Mouse (Mus musculus) regulatory T cell (primary cell): ENCODE measurements around the gene Ubfd1.

Experiments used
- in situ Hi-C: fragments of 300-600 bp; cut with MboI, MseI; formaldehyde crosslinking; loops from one replicate; pipeline ENCODE4 v1.15.1; 2025; ENCODE audit warnings: high pct_unique_total_duplicates

The Ubfd1 gene

DNA sequence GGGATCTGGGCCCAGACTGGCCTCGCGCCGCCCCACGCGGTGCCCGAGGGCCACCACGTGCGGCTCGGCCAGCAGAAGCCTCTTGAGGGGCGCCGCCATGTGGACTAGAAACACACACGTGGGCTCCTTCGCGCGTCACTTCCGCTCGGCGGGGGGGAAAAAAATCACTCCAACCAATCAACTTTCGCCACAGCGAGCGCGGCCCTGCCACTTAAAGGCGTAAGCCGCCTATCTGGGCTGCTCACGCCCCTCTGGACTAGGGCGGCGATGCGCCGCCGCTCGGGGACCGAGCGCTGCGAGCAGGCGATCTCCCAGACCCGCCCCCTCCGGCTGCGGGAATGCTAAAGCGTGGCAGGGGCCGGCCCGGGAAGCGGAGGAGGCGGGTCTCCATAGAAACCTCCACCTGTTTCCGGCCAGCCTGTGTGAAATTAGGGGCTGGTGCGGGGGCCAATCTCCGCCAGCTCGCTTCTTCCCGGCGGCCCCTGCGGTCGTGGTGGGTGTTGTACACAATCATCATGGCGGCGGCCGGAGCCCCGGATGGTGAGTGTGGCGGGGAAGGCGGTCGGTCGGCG, at the start of gene Ubfd1, which contains the start of gene Ears2:
Gene Ubfd1 (plus strand): TSS at position 231 of the 572 bp plus-strand sequence.
Gene Ears2 (minus strand): TSS at position 319 of the 572 bp plus-strand sequence.
- in situ Hi-C loops: no loop called here

GRCm38 (mm10) chr7:122018247-122018646, 48.7 kb upstream of the Ubfd1 start:
- in situ Hi-C loops: no loop called here

- in situ Hi-C loops: no loop called here
Observed at GRCm38 (mm10) chr7:122018978-122019377, 48.0 kb upstream of the Ubfd1 start.

DNA sequence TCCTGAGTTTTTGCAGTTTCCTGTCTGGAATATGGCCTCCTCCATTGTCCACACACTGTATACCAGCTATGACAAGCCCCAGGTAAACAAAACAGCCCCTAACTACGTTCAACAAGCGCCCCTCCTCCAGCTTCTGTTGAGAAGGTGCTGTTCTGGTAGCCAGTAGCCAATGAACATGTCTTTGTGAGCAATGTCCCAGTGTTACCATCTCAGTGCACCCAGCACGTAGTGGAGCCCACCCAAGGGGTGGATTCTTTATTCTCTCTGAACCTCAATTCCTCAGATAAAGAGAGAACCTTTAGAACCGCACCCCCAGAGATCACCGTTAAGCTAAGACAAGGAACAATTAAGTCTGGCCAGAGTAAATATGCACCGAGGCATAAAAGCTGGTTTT, 46.7 kb upstream of the Ubfd1 start:
- in situ Hi-C loops: no loop called here

DNA sequence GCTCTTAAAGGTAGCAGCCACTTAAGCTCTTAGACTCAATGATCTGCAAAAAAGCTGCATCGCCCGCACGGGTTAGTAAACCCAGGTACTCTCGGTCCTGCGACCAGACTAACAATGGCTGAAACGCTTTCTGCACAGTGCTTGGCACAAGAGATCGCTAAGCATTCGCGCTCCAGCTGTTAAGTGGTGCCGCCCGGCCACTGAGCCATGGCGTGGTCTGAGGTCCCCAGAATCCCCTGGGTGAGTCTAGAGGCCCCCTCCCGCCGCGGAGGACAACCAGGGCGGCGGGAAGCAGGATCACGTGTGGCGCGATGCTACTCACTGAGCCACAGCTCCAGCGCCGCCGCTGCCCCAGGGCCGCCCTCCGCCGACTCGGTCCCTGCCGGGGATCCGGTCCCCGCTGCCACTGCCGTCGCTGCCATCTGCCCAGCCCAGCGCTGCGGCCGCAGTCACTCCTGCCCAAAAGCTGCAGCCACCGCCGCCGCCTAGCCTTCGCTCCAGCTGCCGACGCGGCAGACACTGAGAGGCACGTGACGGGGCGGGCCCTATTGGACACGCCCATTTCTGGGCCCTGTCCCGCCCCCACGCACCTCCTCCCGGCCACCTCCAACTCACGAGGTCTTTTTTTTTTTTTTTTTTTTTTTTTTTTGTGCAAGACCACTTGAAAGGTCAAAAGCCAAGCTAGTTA, 46.2 kb upstream of the Ubfd1 start, which contains the start of gene Gga2:
Gene Gga2 (minus strand): TSS at position 556 of the 688 bp plus-strand sequence.
- in situ Hi-C loops: no loop called here

GRCm38 (mm10) chr7:122022131-122022530, 44.8 kb upstream of the Ubfd1 start:
- in situ Hi-C loops: no loop called here

- in situ Hi-C loops: no loop called here
Observed at GRCm38 (mm10) chr7:122033371-122033770, 33.6 kb upstream of the Ubfd1 start.

GRCm38 (mm10) chr7:122034348-122034747, 32.6 kb upstream of the Ubfd1 start:
- in situ Hi-C loops: no loop called here

DNA sequence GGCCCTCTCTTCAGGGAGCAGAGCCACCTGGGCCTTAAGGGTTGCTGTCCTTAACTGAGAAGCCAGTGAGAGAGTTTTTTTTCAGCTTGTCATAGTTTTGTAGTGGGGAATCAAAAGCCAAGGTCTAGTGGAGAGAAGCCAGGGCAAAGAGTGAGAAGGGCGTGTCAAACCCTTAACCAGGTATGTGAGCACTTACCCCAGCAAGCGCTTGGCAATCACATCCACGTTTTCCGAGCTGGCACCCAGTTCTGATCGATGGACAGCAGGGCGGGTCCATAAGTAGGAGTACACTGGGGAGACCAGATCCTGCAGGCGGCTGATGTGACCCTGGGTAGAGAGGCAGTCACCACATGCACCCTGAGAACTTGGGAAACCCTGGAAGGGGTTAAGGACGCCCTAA, 22.9 kb upstream of the Ubfd1 start:
- in situ Hi-C loops: no loop called here

DNA sequence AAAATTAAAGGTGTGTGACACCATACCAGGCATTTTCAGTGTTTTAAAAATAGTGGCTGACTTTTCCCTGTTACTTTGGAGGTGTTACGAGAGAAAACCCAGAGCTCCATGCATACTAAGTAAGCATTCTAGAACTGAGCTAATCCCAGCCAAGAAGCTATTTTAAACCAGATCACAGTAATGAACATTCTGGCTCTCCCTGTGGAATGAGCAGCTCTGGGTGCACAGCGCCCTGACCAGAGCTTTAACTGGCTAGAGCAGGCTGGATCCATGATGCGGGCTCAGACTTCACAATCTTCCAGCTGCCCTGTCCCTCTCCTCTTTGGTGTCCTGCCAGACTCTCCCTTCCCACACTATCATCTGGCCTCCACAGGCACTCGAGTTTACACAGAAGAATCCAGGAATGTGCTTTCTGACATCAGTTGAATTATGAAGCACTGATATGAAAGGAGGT, 21.8 kb upstream of the Ubfd1 start:
- in situ Hi-C loops: no loop called here

GRCm38 (mm10) chr7:122045711-122046110, 21.3 kb upstream of the Ubfd1 start:
- in situ Hi-C loops: no loop called here

DNA sequence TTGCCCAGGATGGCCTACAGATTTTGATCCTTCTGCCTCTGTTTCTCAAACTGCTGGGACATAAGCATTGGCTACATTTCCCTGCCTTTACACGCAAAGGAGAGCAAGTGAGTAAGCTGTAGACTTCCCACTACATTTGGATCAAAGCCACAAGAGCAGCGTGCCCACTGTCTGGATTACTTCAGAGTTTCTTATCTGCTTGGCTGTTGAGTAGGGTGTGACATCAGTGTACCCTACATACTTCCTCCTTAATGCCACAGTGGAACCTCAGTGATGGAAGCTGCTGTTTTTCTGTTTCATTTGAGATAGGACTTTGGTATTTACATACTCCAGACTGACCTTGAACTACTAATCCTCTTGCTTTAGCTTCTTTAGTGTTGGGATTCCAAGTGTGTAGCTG, 20.2 kb upstream of the Ubfd1 start:
- in situ Hi-C loops: no loop called here

DNA sequence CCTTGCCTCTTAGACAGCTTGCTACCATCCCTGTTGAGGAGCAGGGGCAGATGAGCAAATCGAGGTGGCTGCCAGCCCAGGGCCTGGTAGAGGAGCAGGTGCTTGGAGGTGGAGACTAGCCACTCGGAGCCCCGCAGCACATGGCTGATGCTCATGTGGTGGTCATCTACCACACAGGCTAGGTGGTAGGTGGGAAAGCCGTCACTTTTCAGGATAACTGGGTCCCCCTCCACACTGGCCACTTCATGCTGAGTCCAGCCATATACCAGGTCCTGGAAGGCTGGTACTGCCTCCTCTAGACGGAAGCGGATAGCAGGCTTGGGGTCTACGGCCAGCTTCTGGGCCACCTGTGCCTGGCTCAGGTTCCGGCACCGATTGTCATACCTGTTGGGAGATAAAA, 18.8 kb upstream of the Ubfd1 start:
- in situ Hi-C loops: no loop called here

DNA sequence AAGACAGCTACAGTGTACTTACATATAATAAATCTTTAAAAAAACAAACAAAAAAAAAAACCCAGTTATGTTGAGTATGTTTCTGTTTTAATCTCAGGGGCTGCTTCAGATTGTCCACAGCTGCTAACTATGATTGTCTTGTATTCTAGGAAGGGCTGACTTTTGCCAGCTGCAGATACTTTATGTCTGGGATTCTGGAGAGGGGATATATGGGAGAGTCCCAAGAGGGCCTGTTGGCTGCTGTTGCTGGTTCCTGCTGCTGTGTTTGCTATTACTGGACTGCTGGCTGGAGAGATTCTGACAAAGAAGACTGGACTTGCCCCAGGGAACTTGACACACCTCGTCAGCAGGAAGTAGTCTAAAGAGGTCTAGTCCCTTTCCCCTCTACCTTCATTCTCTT, 16.1 kb upstream of the Ubfd1 start:
- in situ Hi-C loops: no loop called here

- in situ Hi-C loops: no loop called here
Observed at GRCm38 (mm10) chr7:122056633-122057032, 10.3 kb upstream of the Ubfd1 start.

DNA sequence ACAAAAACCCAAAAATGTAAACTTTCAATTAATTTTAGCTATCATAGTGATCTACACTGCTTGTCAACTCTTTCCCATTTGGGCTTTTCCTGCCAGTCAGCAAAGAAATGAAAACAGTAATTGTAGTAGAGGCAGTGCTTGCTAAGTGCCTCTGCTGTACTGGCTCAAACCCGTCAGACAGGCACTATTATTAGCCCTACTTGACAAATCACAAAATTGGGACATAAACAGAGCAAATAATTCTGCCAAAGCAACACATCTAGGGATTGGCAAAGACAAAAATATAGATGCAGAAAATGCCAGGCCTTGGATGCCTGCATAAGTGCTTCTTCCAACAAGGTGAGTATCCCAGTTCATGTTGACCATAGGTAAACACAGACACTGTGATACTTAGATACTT, 1.3 kb upstream of the Ubfd1 start:
- in situ Hi-C loops: no loop called here

DNA sequence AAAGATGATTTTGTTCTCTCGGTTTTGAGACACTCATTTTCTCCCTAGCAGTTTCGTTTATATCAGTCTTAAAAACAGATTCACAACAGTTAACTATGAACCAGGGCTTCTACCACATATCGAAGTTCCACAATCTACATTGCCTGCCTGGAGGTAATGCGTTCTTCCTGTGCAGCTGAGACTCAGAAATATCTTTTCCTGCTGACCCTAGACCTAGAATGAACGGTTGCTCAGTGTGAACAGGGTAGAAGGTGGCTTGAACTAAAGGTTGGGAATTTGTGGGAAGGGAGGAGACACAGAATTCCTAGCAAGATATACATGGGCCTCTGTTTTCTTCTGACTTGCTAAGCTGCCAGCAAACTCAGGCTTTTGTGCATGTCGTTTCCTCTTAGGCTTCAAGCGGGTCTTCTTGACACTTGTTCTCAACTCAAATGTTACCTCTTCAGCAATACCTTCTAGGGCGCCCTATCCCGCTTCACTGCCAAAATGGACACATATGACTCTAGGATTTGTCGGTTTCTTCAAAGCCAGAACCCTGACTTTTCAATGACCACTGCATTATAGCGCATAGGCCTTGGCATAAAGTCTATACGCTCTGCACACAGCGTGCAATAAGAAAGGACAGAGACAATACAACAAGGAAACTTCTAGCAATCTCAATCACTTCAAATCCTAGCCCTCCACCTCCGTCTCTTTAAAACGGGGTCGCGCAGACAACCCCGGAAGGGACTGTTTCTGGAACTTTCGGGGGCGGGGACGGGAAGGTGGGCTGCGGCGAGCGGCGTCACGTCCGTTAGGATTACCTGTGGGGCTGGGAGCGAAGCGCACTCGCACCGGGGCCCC, 652 bp upstream of the Ubfd1 start:
- in situ Hi-C loops: no loop called here

DNA sequence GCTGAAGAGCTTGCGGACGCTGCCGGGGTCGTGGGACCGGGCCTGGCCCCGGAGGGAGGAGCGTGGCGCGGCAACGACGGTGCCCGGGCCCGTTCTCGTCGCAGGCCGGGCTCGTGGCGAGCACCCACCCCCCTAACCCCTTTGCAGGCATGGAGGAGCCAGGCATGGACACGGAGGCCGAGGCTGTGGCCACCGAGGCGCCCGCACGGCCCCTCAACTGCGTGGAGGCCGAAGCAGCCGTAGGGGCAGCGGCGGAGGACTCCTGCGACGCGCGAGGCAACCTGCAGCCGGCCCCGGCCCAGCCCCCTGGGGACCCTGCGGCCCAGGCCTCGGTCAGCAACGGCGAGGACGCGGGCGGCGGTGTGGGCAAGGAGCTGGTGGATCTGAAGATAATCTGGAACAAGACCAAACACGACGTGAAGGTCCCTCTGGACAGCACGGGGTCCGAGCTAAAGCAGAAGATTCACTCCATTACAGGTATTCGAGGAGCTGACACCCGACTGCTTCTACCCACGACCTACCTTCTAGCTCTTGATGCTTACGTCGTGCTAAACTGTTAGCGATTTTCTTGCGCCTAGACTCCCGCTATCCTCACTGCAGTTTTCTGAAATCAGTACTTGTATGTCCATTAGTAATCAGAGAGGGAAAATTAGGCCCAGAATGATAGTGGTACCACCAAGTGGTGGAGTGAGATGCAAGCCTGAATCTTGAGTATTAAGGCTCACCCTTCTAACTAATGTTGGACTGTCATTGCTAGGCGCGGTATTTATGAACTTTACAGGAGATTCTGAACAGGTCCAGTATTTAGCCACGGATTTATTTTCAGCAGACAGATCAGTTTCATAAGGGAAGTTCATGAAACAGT, 774 bp downstream of the Ubfd1 start:
- in situ Hi-C loops: no loop called here

- in situ Hi-C loops: loop anchor here (5.0 kb wide), 1 partner anchor 878 kb away; no protein-coding TSS in a partner anchor
Observed at GRCm38 (mm10) chr7:122074374-122074773, 7.4 kb downstream of the Ubfd1 start.

- in situ Hi-C loops: no loop called here
Observed at GRCm38 (mm10) chr7:122079798-122080554, 13.0 kb downstream of the Ubfd1 start.

DNA sequence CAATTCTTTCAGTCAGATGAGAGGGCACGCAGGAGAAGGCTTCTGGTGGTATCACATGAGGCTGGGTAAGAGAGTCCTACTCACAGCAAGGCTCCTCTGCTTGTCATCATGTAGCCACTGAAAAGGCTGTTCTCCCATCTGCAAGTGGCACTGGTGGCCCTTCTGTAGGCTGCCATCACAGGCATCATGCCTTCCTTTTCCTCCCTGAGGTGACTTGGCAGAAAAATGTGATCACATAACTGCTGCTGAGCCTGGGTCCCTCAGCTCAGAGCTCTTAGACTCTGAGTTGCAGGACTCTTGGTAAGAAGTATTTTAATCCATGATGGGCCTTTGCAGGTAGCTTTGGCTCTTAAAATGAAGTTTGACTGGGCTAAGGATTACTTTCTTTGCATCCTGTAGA, 14.1 kb downstream of the Ubfd1 start:
- in situ Hi-C loops: no loop called here
